26 mouse cellular contexts compared by ENCODE assay signal in the genomic region with DNA sequence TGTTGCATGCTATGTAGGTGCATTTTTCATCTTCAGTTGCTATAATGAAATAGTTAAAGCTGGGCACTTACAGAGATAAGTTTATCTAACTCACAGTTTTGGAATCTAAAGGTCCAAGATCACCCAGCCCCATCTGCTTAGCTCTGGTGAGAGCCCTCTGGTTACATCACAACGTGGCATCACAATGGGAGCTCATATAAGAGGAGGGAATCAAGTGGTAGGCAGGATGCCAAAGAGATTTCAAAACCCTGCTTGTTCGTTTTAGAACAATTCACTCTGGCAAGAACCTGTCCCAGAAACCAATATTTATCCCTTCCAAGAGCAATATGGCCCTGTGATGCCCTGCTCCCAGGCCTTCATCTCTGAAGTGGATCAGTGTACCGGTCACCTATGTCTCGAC. TPM values are rescaled to one million over a fixed set of nuclear protein-coding genes. Genes with fewer than 3 reads are reported as not detected.
DNase-seq lines count a peak whose midpoint lies in the region; ATAC-seq and TF ChIP-seq lines count a peak whose summit lies in the region.
"Had no signal": no experiment of that assay in that cellular context is flagged by ENCODE, and none has a peak within 500 bp of the region (broad histone marks: within the 10 kb centered on the region; RNA-seq: fewer than 3 reads in every experiment).

No protein-coding gene starts in this region.

- DNase-seq in intestine, embryonic 14.5 days (ENCODE audit: low spot score): peak; percentile 38
- peak; percentile 12 for DNase-seq in lung, adult 2 months
- DNase-seq in lung, postnatal 25 days (ENCODE audit: low spot score): peak; percentile 53
- no peak for DNase-seq in c-Kit-positive CD71-positive TER-119-positive erythroid progenitor cells, embryonic 14.5 days (ENCODE audit: low spot score)
- DNase-seq in left cerebral cortex, postnatal 25 days (ENCODE audit: low spot score in 2 of 2): no peak
- no peak for DNase-seq in kidney, postnatal 14 days
- DNase-seq: adrenal gland, postnatal 25 days; cerebellum, adult 18-20 months; cerebellum, postnatal 14 days; gastrocnemius, postnatal 25 days; heart, adult 2 months; heart, postnatal 4 days; kidney, adult 18-20 months; kidney, postnatal 4 days; left cerebral cortex, postnatal 4 days; liver, postnatal 0 days; thymus, postnatal 14 days had no signal

- H3K4me1 ChIP-seq in intestine, embryonic 14.5 days (replicated peaks; ENCODE audit: control insufficient read depth, insufficient read depth, low read length): peaks cover 6% of the 10 kb centered on the region; the same call in 1 of the 2 replicates
- H3K4me1 ChIP-seq in intestine, embryonic 15.5 days (replicated peaks): no peaks in the 10 kb centered on the region; the same call in 1 of the 2 replicates
- H3K4me1 ChIP-seq in lung, adult 2 months (ENCODE audit: control insufficient read depth, insufficient read depth, low read length): no peaks in the 10 kb centered on the region
- H3K4me1 ChIP-seq: heart, embryonic 12.5 days; hindbrain, embryonic 13.5 days; midbrain, embryonic 12.5 days had no signal

- no peaks in the 10 kb centered on the region for H3K36me3 ChIP-seq in intestine, embryonic 14.5 days (ENCODE audit: control insufficient read depth, insufficient read depth, low read length)
- no peaks in the 10 kb centered on the region for H3K36me3 ChIP-seq in intestine, embryonic 15.5 days
- H3K36me3 ChIP-seq: G1E; heart, embryonic 12.5 days; hindbrain, embryonic 13.5 days; kidney, embryonic 15.5 days; liver, embryonic 12.5 days; midbrain, embryonic 12.5 days had no signal

- H3K4me3 ChIP-seq in intestine, embryonic 14.5 days (ENCODE audit: low read depth, low read length): no peak overlapping the region
- no peak overlapping the region for H3K4me3 ChIP-seq in intestine, embryonic 15.5 days (replicated peaks)
- H3K4me3 ChIP-seq in lung, adult 2 months (replicated peaks; ENCODE audit: extremely low read depth, low read depth, low read length): no peak overlapping the region
- H3K4me3 ChIP-seq: heart, adult 2 months; heart, embryonic 12.5 days; hindbrain, embryonic 13.5 days; kidney, embryonic 15.5 days; liver, embryonic 12.5 days; midbrain, embryonic 12.5 days had no signal

- H3K4me2 ChIP-seq in intestine, embryonic 14.5 days (ENCODE audit: low read length): no peak overlapping the region
- no peak overlapping the region for H3K4me2 ChIP-seq in intestine, embryonic 15.5 days (replicated peaks)
- H3K4me2 ChIP-seq: heart, embryonic 12.5 days; hindbrain, embryonic 13.5 days; kidney, embryonic 15.5 days; liver, embryonic 12.5 days; midbrain, embryonic 12.5 days had no signal

- 74% methylated on average over 4 of the region's 4 CpGs for WGBS in intestine, embryonic 14.5 days
- 78% methylated on average over 4 of the region's 4 CpGs for WGBS in intestine, embryonic 15.5 days
- WGBS in lung, adult 2 months: 50% methylated on average over 4 of the region's 4 CpGs

- no peak for TF ChIP-seq CTCF in lung, adult 2 months (IDR thresholded peaks at IDR 0.05; ENCODE audit: insufficient read depth, low read length)

- H3K27ac ChIP-seq in intestine, embryonic 14.5 days (ENCODE audit: low read depth): no peak overlapping the region
- H3K27ac ChIP-seq in intestine, embryonic 15.5 days: no peak overlapping the region
- H3K27ac ChIP-seq: heart, adult 2 months; hindbrain, embryonic 13.5 days; kidney, embryonic 15.5 days; liver, embryonic 12.5 days; midbrain, embryonic 12.5 days had no signal

- H3K27me3 ChIP-seq in intestine, embryonic 14.5 days (replicated peaks; ENCODE audit: control insufficient read depth, insufficient read depth, low read length): no peaks in the 10 kb centered on the region
- H3K27me3 ChIP-seq in intestine, embryonic 15.5 days (replicated peaks): no peaks in the 10 kb centered on the region
- H3K27me3 ChIP-seq: heart, embryonic 12.5 days; hindbrain, embryonic 13.5 days; kidney, embryonic 15.5 days; liver, embryonic 12.5 days; midbrain, embryonic 12.5 days had no signal

- TF ChIP-seq POLR2A in lung, adult 2 months (IDR thresholded peaks at IDR 0.05; ENCODE audit: borderline replicate concordance, extremely low read depth, low read depth, low read length): no peak

- no peaks in the 10 kb centered on the region for H3K9me3 ChIP-seq in intestine, embryonic 14.5 days (ENCODE audit: control insufficient read depth, low read length)
- no peaks in the 10 kb centered on the region for H3K9me3 ChIP-seq in intestine, embryonic 15.5 days
- H3K9me3 ChIP-seq: G1E; hindbrain, embryonic 13.5 days; kidney, embryonic 15.5 days; liver, embryonic 12.5 days; midbrain, embryonic 12.5 days had no signal

- H3K9ac ChIP-seq in intestine, embryonic 14.5 days (ENCODE audit: low read length): no peak overlapping the region
- H3K9ac ChIP-seq in intestine, embryonic 15.5 days: no peak overlapping the region
- H3K9ac ChIP-seq: heart, embryonic 12.5 days; hindbrain, embryonic 13.5 days; kidney, embryonic 15.5 days; liver, embryonic 12.5 days; liver, postnatal 0 days; midbrain, embryonic 12.5 days had no signal

- intact Hi-C loops in left cerebral cortex, postnatal 25 days (cut with DNase I): loop anchor here (5.0 kb wide), 1 partner anchor 160 kb away; no protein-coding TSS in a partner anchor

- ATAC-seq in intestine, embryonic 14.5 days (replicated peaks; ENCODE audit: low FRiP score, low TSS enrichment, low read depth): no peak
- no peak for ATAC-seq in intestine, embryonic 15.5 days
- no peak for ATAC-seq in inflammation-experienced regulatory T-cells, adult 6 months
- ATAC-seq: forebrain, embryonic 14.5 days; liver, postnatal 0 days had no signal

RNA-seq across cellular contexts. Expression of a gene that starts 49.2 kb away (rescaled TPM):
- 85.8 and 88.9 TPM in 2 replicates for polyA plus RNA-seq in intestine, embryonic 14.5 days (2014; fragmentation: Nextera tagmentation; extraction: Ambion mirVana)
- 58.8 and 62.4 TPM in 2 replicates for polyA plus RNA-seq in intestine, embryonic 15.5 days (2015; fragmentation: Nextera tagmentation; extraction: Ambion mirVana)
- polyA plus RNA-seq in lung, adult 2 months (2012; rRNA removed): 14.5 and 19.0 TPM in 2 replicates
- 10 to 100 TPM; 21.2 to 42.3 (median 23.3) TPM for polyA plus RNA-seq in inflammation-experienced regulatory T-cells, adult 6 months (2017; shearing (Covaris generic))
- 10 to 100 TPM; 21.2 to 23.1 TPM for total RNA-seq in left cerebral cortex, postnatal 25 days (2021)

Comparison
In these comparisons a context has a peak if more than half of its experiments do, and no peak if none do; other contexts are left out.
1. DNase-seq: peak in intestine, embryonic 14.5 days (single experiment), lung, adult 2 months (single experiment) and lung, postnatal 25 days (single experiment); none in c-Kit-positive CD71-positive TER-119-positive erythroid progenitor cells, embryonic 14.5 days (single experiment), left cerebral cortex, postnatal 25 days (0 of 2) and kidney, postnatal 14 days (single experiment).